28 mouse cellular contexts compared by ENCODE assay signal in genomic region chr10:90535370-90535769, GRCm38 (mm10).
"Had no signal": no experiment of that assay in that cellular context is flagged by ENCODE, and none has a peak within 500 bp of the region (broad histone marks: within the 10 kb centered on the region; RNA-seq: fewer than 3 reads in every experiment).

No protein-coding gene starts in this region.

- H3K9me3 ChIP-seq: embryonic facial prominence, embryonic 10.5 days; embryonic facial prominence, embryonic 12.5 days; embryonic facial prominence, embryonic 13.5 days; embryonic facial prominence, embryonic 15.5 days; forebrain, embryonic 10.5 days; forebrain, embryonic 12.5 days; forebrain, embryonic 13.5 days; forebrain, embryonic 15.5 days had no signal

- H3K27me3 ChIP-seq: embryonic facial prominence, embryonic 12.5 days; embryonic facial prominence, embryonic 13.5 days; embryonic facial prominence, embryonic 15.5 days; forebrain, embryonic 12.5 days; forebrain, embryonic 13.5 days; forebrain, embryonic 15.5 days had no signal

- H3K4me2 ChIP-seq: embryonic facial prominence, embryonic 12.5 days; embryonic facial prominence, embryonic 13.5 days; embryonic facial prominence, embryonic 15.5 days; forebrain, embryonic 12.5 days; forebrain, embryonic 13.5 days; forebrain, embryonic 15.5 days had no signal

- H3K4me3 ChIP-seq: embryonic facial prominence, embryonic 10.5 days; embryonic facial prominence, embryonic 12.5 days; embryonic facial prominence, embryonic 13.5 days; embryonic facial prominence, embryonic 15.5 days; erythroblast, embryonic 14.5 days; forebrain, embryonic 10.5 days; forebrain, embryonic 12.5 days; forebrain, embryonic 13.5 days; forebrain, embryonic 15.5 days; gastrocnemius, adult 2 months had no signal

- H3K9ac ChIP-seq: embryonic facial prominence, embryonic 12.5 days; embryonic facial prominence, embryonic 13.5 days; embryonic facial prominence, embryonic 15.5 days; forebrain, embryonic 12.5 days; forebrain, embryonic 13.5 days; forebrain, embryonic 15.5 days; forebrain, postnatal 0 days had no signal

- H3K27ac ChIP-seq: embryonic facial prominence, embryonic 10.5 days; embryonic facial prominence, embryonic 12.5 days; embryonic facial prominence, embryonic 13.5 days; embryonic facial prominence, embryonic 15.5 days; forebrain, embryonic 10.5 days; forebrain, embryonic 12.5 days; forebrain, embryonic 13.5 days; forebrain, embryonic 15.5 days; gastrocnemius, adult 2 months had no signal

- H3K36me3 ChIP-seq: embryonic facial prominence, embryonic 10.5 days; embryonic facial prominence, embryonic 12.5 days; embryonic facial prominence, embryonic 13.5 days; embryonic facial prominence, embryonic 15.5 days; forebrain, embryonic 10.5 days; forebrain, embryonic 12.5 days; forebrain, embryonic 15.5 days had no signal

- H3K4me1 ChIP-seq: embryonic facial prominence, embryonic 10.5 days; embryonic facial prominence, embryonic 12.5 days; embryonic facial prominence, embryonic 13.5 days; embryonic facial prominence, embryonic 15.5 days had no signal

- DNase-seq: cerebellum, adult 18-20 months; cerebellum, adult 2 months; cerebellum, adult 8-10 months; cerebellum, adult 9-10 months; cerebellum, adult 9-11 months; cerebellum, postnatal 10 days; cerebellum, postnatal 14 days; cerebellum, postnatal 25 days; cerebellum, postnatal 36 days; embryo, embryonic 11 days; forebrain, postnatal 0 days; gastrocnemius, adult 2 months; gastrocnemius, postnatal 10 days; gastrocnemius, postnatal 14 days; gastrocnemius, postnatal 25 days; gastrocnemius, postnatal 36 days; heart, adult 11 months had no signal

- ATAC-seq: forebrain, embryonic 13.5 days; forebrain, embryonic 14.5 days; forebrain, embryonic 15.5 days; forebrain, embryonic 16.5 days; forebrain, postnatal 0 days had no signal
